Mouse (Mus musculus) hindbrain, embryonic 11.5 days (tissue): ENCODE measurements around the gene Dph5. TPM values are rescaled to one million over a fixed set of nuclear protein-coding genes. Genes with fewer than 3 reads are reported as not detected.

Experiments used
- ATAC-seq: fragments of 200-750 bp; cut with Nextera tagmentation; 2 replicates; pipeline ENCODE4 v1.8.0; 2017; ENCODE audit warnings: mild to moderate bottlenecking, moderate TSS enrichment, moderate library complexity; ENCODE audit not compliant: low FRiP score
- DNase-seq: peaks from one replicate; pipeline ENCODE4 v3.0.0-alpha.2; 2015; ENCODE audit warnings: low spot score
- H3K27ac ChIP-seq: fragments of 300-500 bp; sonication (generic); 2 replicates; pipeline ENCODE4 v1.5.1; 2014; ENCODE audit warnings: mild to moderate bottlenecking, low read depth, low read length
- H3K27me3 ChIP-seq: fragments of 300-500 bp; sonication (generic); 2 replicates; pipeline ENCODE4 v1.6.1; 2014; ENCODE audit warnings: mild to moderate bottlenecking, low read length, moderate library complexity, mixed read lengths; ENCODE audit not compliant: control insufficient read depth, insufficient read depth
- H3K36me3 ChIP-seq: fragments of 300-500 bp; sonication (generic); 2 replicates; pipeline ENCODE4 v1.6.1; 2014; ENCODE audit warnings: mild to moderate bottlenecking, low read length, moderate library complexity, mixed read lengths; ENCODE audit not compliant: control insufficient read depth, insufficient read depth
- H3K4me1 ChIP-seq: fragments of 300-500 bp; sonication (generic); replicated peaks from 2 replicates; pipeline ENCODE4 v1.6.1; 2014; ENCODE audit warnings: low read length, mixed read lengths; ENCODE audit not compliant: control insufficient read depth, insufficient read depth
- H3K4me2 ChIP-seq: fragments of 300-500 bp; sonication (generic); replicated peaks from 2 replicates; pipeline ENCODE4 v1.6.1; 2014; ENCODE audit warnings: mild to moderate bottlenecking, low read depth, low read length
- H3K4me3 ChIP-seq: fragments of 300-500 bp; sonication (generic); 2 replicates; pipeline ENCODE4 v1.5.1; 2014; ENCODE audit warnings: low read depth, low read length
- H3K9ac ChIP-seq: fragments of 300-500 bp; sonication (generic); 2 replicates; pipeline ENCODE4 v1.6.1; 2014; ENCODE audit warnings: low read depth, low read length
- H3K9me3 ChIP-seq: fragments of 300-500 bp; sonication (generic); 2 replicates; pipeline ENCODE4 v1.6.1; 2016; ENCODE audit warnings: low read length; ENCODE audit not compliant: control insufficient read depth
- WGBS: fragments of 180-500 bp; shearing (Covaris S2); extraction: QIAGEN DNeasy Blood & Tissue Kit; methylation state at CpG from one replicate; pipeline ENCODE4 v1.1.7; 2014; 5-methylcytosine and 5-hydroxymethylcytosine counted together
- polyA plus RNA-seq: library from polyadenylated mRNA; unstranded; fragments of >200 nt; fragmentation: Nextera tagmentation; extraction: Ambion mirVana; gene quantifications from 2 replicates; pipeline ENCODE4 v1.2.1, GENCODE M21; 2014

Dph5 gene
- polyA plus RNA-seq, result 28.3 and 28.5 TPM in 2 replicates

DNA sequence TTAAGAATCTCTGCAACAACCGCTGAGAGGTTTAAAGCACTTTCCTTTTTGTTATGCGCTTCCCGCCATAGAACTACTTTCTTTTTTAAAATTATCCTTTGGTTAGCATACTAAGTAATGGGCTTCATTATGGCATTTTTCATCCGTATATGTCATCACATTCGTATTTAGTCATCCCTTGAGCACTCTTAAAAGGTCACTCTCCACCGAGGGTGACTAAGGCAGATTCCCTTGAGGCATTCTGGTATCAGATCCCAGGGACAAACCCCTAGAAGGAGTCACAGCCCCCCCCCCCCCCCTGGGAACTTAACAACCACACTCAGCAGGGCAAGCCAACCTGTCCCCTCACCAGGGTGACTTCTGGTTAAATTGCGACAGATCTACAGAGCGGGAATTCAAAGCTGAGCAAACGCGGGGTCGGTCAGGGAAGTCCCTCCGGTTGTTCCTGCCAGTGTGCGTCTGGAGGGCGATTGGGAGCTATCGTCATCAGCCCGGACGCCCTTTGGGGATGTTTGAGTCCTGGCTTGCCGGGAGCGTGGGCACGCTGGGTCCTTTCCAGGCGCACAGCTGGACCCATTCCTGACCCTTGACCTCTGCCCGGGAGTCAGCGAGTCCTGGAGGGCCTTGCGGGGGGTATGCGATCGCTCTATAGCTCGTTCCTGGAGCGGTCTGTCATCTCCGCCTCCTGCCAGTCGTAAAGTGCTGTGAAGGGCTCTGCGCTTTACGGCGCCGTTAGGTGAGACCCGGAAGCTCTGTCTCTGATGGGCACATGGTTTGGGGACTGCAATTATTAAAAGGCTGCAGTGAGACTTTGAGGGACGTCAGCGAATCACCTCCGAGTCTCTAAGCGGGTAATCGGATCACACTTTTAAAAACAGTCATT is at the start of gene Dph5:
Dph5 (plus strand) TSS at position 411 of the 883 bp plus-strand sequence.
- peak; percentile 94 for ATAC-seq
- Histone ChIP-seq H3K27ac (peak within 1 kb of the TSS; percentile 65), H3K9ac (peak within 1 kb of the TSS; percentile 69), H3K27me3 (no peaks in the 10 kb centered on the region), H3K9me3 (no peaks in the 10 kb centered on the region), H3K4me2 (peak within 1 kb of the TSS; percentile 54), H3K36me3 (no peaks in the 10 kb centered on the region), H3K4me1 (no peaks in the 10 kb centered on the region), H3K4me3 (peak within 1 kb of the TSS; percentile 61)
- DNase-seq, result peak; percentile 92
- WGBS, result 1% methylated on average over 40 of the region's 40 CpGs

DNA sequence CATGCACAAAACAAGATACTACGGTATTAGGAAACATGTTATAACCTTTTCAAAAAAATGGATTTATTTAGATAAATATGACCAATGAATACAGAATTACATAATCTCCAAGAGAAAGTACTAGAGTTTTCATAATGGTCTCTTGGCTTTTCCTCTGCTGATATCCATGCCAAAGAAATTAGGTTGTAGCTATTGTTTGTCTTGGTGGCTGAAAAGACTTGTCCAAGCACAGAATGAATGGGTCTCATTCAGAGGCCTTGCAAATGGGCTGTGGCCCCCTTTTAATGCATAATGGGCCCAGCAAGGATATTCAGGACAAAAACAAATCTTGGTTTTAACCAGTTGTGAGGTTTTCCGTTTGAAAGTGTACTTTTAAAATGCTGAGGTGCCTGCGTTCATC is 43.1 kb upstream of the Dph5 start:
- H3K36me3 ChIP-seq, result no peaks in the 10 kb centered on the region
- no peak overlapping the region for H3K4me2 ChIP-seq
- H3K27ac ChIP-seq, result no peak overlapping the region
- no peak overlapping the region for H3K4me3 ChIP-seq
- H3K9me3 ChIP-seq, result no peaks in the 10 kb centered on the region
- no peaks in the 10 kb centered on the region for H3K4me1 ChIP-seq
- no peaks in the 10 kb centered on the region for H3K27me3 ChIP-seq
- 0 out of 2 replicates have a peak, but pooled peaks have one; percentile 51 for ATAC-seq
- no peak overlapping the region for H3K9ac ChIP-seq
- WGBS, result 50% methylated on average over 3 of the region's 3 CpGs
- no peak for DNase-seq

DNA sequence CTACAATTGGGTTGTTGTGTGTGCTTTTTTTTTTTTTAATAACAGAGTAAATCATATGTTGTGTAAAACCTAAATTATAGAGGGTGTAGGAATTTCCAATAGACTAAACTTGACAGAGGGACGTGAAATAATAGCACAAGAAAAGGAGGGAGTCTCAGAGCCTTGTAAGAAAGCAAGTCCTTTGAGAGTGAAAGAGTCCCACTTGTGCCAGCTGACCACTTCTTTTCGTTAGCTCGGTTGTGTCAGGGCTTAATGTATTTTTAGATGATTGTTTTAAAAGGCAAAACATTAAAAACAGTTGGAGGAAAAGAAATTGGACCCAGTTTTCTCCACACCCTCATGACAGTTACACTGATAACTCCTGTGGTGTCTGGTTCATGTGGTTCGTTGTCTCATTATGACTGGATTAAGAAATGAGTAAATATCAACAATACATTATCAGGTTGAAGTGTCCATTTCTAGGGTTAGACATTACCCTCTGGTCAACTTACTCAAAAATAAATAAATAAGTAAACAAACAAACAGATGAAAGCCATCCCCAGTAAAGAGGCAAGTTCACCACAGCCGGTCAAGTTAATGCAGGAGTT is 42.5 kb upstream of the Dph5 start:
- H3K27ac ChIP-seq, result no peak overlapping the region
- no peak overlapping the region for H3K4me2 ChIP-seq
- no peaks in the 10 kb centered on the region for H3K4me1 ChIP-seq
- ATAC-seq (no peak), DNase-seq (no peak)
- no peak overlapping the region for H3K4me3 ChIP-seq
- H3K36me3 ChIP-seq, result no peaks in the 10 kb centered on the region
- H3K27me3 ChIP-seq, result no peaks in the 10 kb centered on the region
- H3K9me3 ChIP-seq, result no peaks in the 10 kb centered on the region
- WGBS, result 73% methylated on average over 5 of the region's 5 CpGs
- no peak overlapping the region for H3K9ac ChIP-seq

DNA sequence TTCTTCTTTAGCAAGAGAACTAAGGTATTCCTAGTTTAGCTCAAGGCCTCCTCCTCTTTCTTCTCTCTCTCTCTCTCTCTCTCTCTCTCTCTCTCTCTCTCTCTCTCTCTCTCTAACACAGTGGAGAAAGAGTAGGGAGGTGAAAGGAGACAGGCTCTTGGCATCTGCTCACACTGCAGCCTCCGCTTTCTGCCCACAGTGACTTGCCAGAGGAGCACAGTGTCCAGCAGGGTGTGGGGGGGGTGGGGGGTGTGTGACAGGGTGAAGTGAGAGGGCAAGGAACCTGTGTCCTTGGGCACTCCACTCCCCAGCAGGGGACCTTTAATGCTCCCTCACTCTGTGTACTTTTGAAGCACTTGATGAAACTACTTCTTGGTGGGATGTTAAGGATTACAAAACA is 41.9 kb upstream of the Dph5 start:
- H3K27me3 ChIP-seq, result no peaks in the 10 kb centered on the region
- no peak overlapping the region for H3K4me3 ChIP-seq
- WGBS, result 50% methylated on average over 1 of the region's 1 CpGs
- H3K27ac ChIP-seq, result no peak overlapping the region
- no peak overlapping the region for H3K9ac ChIP-seq
- DNase-seq, result no peak
- H3K36me3 ChIP-seq, result no peaks in the 10 kb centered on the region
- H3K4me2 ChIP-seq, result no peak overlapping the region
- no peaks in the 10 kb centered on the region for H3K9me3 ChIP-seq
- H3K4me1 ChIP-seq, result no peaks in the 10 kb centered on the region
- no peak for ATAC-seq

DNA sequence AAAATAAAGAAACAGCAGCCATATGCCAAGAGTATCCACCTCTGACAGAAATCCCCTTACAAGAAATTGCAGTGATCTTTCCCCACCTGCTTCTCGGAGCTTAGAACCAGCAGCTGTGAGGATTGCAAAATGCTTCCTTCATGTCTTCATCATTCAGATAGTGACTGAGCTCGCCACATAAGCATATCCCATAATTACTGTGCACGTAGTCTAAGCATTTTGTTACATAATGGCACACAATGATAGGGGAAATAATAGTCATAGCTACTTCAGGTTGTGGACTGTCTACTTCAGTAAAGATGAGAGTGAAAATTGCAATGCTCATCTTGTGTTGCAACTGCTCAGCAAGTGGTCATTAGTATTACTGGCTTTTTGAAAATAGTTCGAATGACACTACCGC is 41.5 kb upstream of the Dph5 start:
- H3K36me3 ChIP-seq, result no peaks in the 10 kb centered on the region
- H3K27ac ChIP-seq, result no peak overlapping the region
- no peak overlapping the region for H3K9ac ChIP-seq
- H3K4me3 ChIP-seq, result no peak overlapping the region
- WGBS, result 92% methylated on average over 5 of the region's 5 CpGs
- H3K27me3 ChIP-seq, result no peaks in the 10 kb centered on the region
- no peaks in the 10 kb centered on the region for H3K9me3 ChIP-seq
- no peaks in the 10 kb centered on the region for H3K4me1 ChIP-seq
- no peak overlapping the region for H3K4me2 ChIP-seq
- ATAC-seq (no peak), DNase-seq (no peak)

DNA sequence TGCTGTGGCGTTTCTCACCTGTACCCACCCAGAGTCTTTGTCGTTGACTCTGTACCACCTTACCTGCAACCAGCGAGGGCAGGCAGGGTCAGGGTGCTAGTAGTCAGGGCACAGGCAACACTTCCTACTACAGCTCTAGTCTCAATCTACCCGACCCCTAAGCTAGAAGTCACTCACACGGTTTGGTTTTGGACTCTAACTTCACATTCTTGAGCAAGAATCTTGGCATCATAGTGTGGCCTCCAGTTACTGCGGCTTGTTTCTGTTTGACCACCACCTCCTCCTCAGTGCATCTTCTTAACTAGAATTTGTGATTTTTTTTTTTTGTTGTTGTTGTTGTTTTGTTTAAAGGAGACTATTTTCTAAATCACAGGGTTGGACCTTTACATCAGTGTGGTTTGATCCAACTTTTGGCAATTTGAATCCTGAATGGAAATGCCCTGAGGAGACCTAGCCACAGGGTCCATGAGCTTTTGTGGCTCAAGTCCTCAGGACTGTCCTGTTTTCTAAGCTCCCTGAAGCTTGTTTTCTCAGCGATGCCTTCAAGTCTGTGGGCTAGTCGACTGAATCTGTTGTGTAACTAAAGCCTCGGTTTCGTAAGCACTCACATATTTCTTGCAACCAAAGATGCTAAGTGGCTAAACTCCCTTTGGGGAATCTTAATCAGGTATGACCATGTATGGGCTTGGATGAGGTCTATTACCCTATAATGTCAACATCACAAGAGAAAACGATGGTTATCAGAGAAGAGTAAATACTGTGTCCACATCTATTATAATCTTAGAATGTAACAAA is 38.8 kb upstream of the Dph5 start:
- Histone ChIP-seq H3K4me2 (no peak overlapping the region), H3K9me3 (no peaks in the 10 kb centered on the region), H3K27me3 (no peaks in the 10 kb centered on the region), H3K4me3 (no peak overlapping the region), H3K4me1 (no peaks in the 10 kb centered on the region), H3K9ac (no peak overlapping the region), H3K36me3 (no peaks in the 10 kb centered on the region), H3K27ac (no peak overlapping the region)
- 89% methylated on average over 11 of the region's 11 CpGs for WGBS
- no peak for DNase-seq
- no peak for ATAC-seq

DNA sequence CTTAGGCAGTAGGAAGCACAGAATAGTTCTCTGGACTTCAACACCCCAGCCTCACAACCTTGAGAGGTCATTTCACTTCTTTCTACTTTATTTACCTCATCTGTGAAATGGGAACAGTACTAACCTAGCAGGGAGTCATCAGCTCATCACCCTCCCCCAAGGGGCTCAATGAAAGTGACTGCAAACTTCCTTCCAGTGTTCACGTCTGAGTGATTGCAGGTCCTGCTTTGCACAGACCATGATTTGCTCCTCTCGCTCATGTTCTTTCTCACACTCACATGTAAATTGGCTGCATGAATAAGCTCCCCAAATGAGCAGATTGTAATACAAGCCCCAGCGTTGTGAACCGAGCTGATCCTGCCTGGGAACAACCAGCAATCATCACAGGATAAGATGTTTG is 36.7 kb upstream of the Dph5 start:
- ATAC-seq (no peak), DNase-seq (no peak)
- H3K9ac ChIP-seq, result no peak overlapping the region
- H3K27ac ChIP-seq, result no peak overlapping the region
- no peaks in the 10 kb centered on the region for H3K4me1 ChIP-seq
- 70% methylated on average over 4 of the region's 4 CpGs for WGBS
- no peak overlapping the region for H3K4me3 ChIP-seq
- H3K9me3 ChIP-seq, result no peaks in the 10 kb centered on the region
- no peaks in the 10 kb centered on the region for H3K27me3 ChIP-seq
- H3K4me2 ChIP-seq, result no peak overlapping the region
- H3K36me3 ChIP-seq, result no peaks in the 10 kb centered on the region

DNA sequence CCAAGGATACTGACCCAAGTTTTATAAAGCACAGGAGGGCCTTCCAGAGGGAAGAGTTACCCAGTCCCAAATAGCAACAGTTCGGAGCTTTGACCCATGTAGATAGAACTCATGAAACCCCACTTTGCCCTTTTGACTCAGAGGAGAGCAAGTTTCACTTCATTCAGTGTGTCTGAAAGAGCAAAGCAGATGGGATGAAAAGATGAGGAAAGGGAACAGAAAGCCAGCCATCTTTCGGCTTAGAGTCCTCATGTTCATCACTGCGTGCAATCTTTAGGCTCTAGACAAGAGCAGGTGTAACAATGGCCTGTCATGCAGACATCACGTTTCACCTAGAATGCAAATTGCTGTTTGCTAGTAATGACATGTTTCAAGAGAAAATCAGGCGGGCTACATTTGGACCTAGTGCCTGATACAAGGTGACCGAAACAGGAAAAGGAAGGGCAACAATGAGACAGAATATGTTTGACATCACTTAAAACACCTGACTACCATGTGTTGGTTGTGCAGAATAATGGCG is 32.9 kb upstream of the Dph5 start:
- no peak for ATAC-seq
- DNase-seq, result no peak

More for the DNA sequence above, 32.9 kb upstream of the Dph5 start:
- Histone ChIP-seq H3K4me2 (no peak overlapping the region), H3K27ac (no peak overlapping the region), H3K4me1 (no peaks in the 10 kb centered on the region), H3K9ac (no peak overlapping the region), H3K9me3 (no peaks in the 10 kb centered on the region), H3K36me3 (no peaks in the 10 kb centered on the region), H3K4me3 (no peak overlapping the region), H3K27me3 (no peaks in the 10 kb centered on the region)
- 91% methylated on average over 7 of the region's 7 CpGs for WGBS
